Mouse (Mus musculus) embryonic fibroblast, embryonic 13.5 days (primary cell): Measurements from ENCODE around the gene Galc.

Source experiments
- CTCF ChIP-seq: IDR thresholded peaks from 2 replicates; pipeline ENCODE4 v1.5.1; 2011; ENCODE audit warnings: mild to moderate bottlenecking, control low read depth, low read length, moderate library complexity, borderline replicate concordance; ENCODE audit not compliant: insufficient read depth
- POLR2A ChIP-seq: IDR thresholded peaks from 2 replicates; pipeline ENCODE4 v1.6.1; 2011; ENCODE audit warnings: low read depth, mild to moderate bottlenecking, control low read depth, low read length, moderate library complexity

GRCm38 (mm10) chr12:98212457-98213175 lies 46.6 kb downstream of the Galc start:
- TF ChIP-seq CTCF, result no peak
- TF ChIP-seq POLR2A, result no peak
